Mouse (Mus musculus) CH12.LX (cell line): ENCODE results near the gene Alg12. TPM values are rescaled to one million over a fixed set of nuclear protein-coding genes. Genes with fewer than 3 reads are reported as not detected.

Experiments used
- DNase-seq: peaks from one replicate; pipeline ENCODE4 v3.0.0-alpha.2; 2013; ENCODE audit errors: extremely low read depth
- H3K27ac ChIP-seq: 2 replicates; pipeline ENCODE4 v1.5.1; 2012; ENCODE audit warnings: low read depth, mild to moderate bottlenecking, control low read depth, moderate library complexity; ENCODE audit not compliant: insufficient read depth
- H3K27me3 ChIP-seq: replicated peaks from 2 replicates; pipeline ENCODE3; 2012; ENCODE audit warnings: inconsistent platforms
- H3K36me3 ChIP-seq, 2 experiments: replicated peaks in 1 of 2; 2 replicates each; pipeline versions ENCODE3 to v1.6.1; 2012; ENCODE audit warnings: inconsistent platforms in 1 of 2, low read length in 1 of 2, mild to moderate bottlenecking in 1 of 2, mixed read lengths in 1 of 2, moderate library complexity in 1 of 2; ENCODE audit not compliant: control insufficient read depth in 1 of 2, insufficient read depth in 1 of 2
- H3K4me1 ChIP-seq, 2 experiments: 2 replicates each; pipeline ENCODE4 v1.6.1; 2012; ENCODE audit warnings: inconsistent platforms in 1 of 2, moderate library complexity in 1 of 2; ENCODE audit not compliant: insufficient read depth in 2 of 2, control insufficient read depth in 1 of 2
- H3K4me2 ChIP-seq: 2 replicates; pipeline ENCODE4 v1.6.1; 2012; ENCODE audit warnings: low read depth, mild to moderate bottlenecking, control low read depth; ENCODE audit not compliant: poor library complexity, insufficient read depth, severe bottlenecking
- H3K4me3 ChIP-seq, 3 experiments: fragments of 150-350 bp in 1 of 3; sonication (generic) in 1 of 3; replicated peaks in 1 of 3; 2 replicates each; pipeline versions ENCODE3 to v1.5.1; 2011 to 2012; ENCODE audit warnings: low read depth in 2 of 3, low read length in 2 of 3, mild to moderate bottlenecking in 2 of 3, moderate library complexity in 2 of 3, control low read depth in 1 of 3, improper control_type of control experiment in 1 of 3, inconsistent platforms in 1 of 3, mixed read lengths in 1 of 3; ENCODE audit not compliant: poor library complexity in 1 of 3
- H3K79me2 ChIP-seq: replicated peaks from 2 replicates; pipeline ENCODE4 v1.6.1; 2012; ENCODE audit warnings: mild to moderate bottlenecking, moderate library complexity; ENCODE audit not compliant: control insufficient read depth, poor library complexity, insufficient read depth, severe bottlenecking; ENCODE audit errors: extremely low read depth
- H3K9ac ChIP-seq: 2 replicates; pipeline ENCODE4 v1.6.1; 2012; ENCODE audit warnings: low read depth, mild to moderate bottlenecking, control low read depth, moderate library complexity; ENCODE audit not compliant: insufficient read depth
- H3K9me3 ChIP-seq: replicated peaks from 2 replicates; pipeline ENCODE3; 2012; ENCODE audit warnings: low read length, inconsistent platforms, mixed read lengths
- BHLHE40 ChIP-seq: IDR thresholded peaks from 2 replicates; pipeline ENCODE4 v1.6.1; 2011; ENCODE audit warnings: mild to moderate bottlenecking, low read depth, low read length, improper control_type of control experiment
- CHD1 ChIP-seq: IDR thresholded peaks from 2 replicates; pipeline ENCODE4 v1.6.1; 2012; ENCODE audit warnings: low read depth, low read length, improper control_type of control experiment, inconsistent platforms
- CHD2 ChIP-seq: IDR thresholded peaks from 2 replicates; pipeline ENCODE4 v1.6.1; 2011; ENCODE audit warnings: low read length, improper control_type of control experiment
- E2F4 ChIP-seq: IDR thresholded peaks from 2 replicates; pipeline ENCODE4 v1.6.1; 2011; ENCODE audit warnings: low read depth, low read length, improper control_type of control experiment; ENCODE audit not compliant: insufficient replicate concordance
- EP300 ChIP-seq: IDR thresholded peaks from 2 replicates; pipeline ENCODE4 v1.6.1; 2011; ENCODE audit warnings: low read length, improper control_type of control experiment
- ETS1 ChIP-seq: conservative IDR thresholded peaks from 2 replicates; pipeline ENCODE4 v1.6.1; 2012; ENCODE audit warnings: low read depth, mild to moderate bottlenecking, inconsistent platforms, low read length, improper control_type of control experiment, moderate library complexity
- GABPA ChIP-seq: IDR thresholded peaks from 2 replicates; pipeline ENCODE4 v1.6.1; 2012; ENCODE audit warnings: low read depth, low read length, improper control_type of control experiment, inconsistent platforms; ENCODE audit not compliant: insufficient replicate concordance
- HCFC1 ChIP-seq: IDR thresholded peaks from 2 replicates; pipeline ENCODE4 v1.6.1; 2012; ENCODE audit warnings: low read depth, mild to moderate bottlenecking, inconsistent platforms, low read length, improper control_type of control experiment
- IRF4 ChIP-seq: IDR thresholded peaks from 2 replicates; pipeline ENCODE4 v1.6.1; 2014; ENCODE audit warnings: low read depth, mild to moderate bottlenecking, inconsistent platforms, low read length, improper control_type of control experiment
- KAT2A ChIP-seq: IDR thresholded peaks from 2 replicates; pipeline ENCODE4 v1.6.1; 2012; ENCODE audit warnings: low read length, improper control_type of control experiment, inconsistent platforms; ENCODE audit not compliant: insufficient replicate concordance
- MAFK ChIP-seq: IDR thresholded peaks from 2 replicates; pipeline ENCODE4 v1.6.1; 2011; ENCODE audit warnings: low read length, improper control_type of control experiment; ENCODE audit not compliant: insufficient replicate concordance
- MAX ChIP-seq: IDR thresholded peaks from 2 replicates; pipeline ENCODE4 v1.6.1; 2011; ENCODE audit warnings: low read length, improper control_type of control experiment
- MAZ ChIP-seq: IDR thresholded peaks from 2 replicates; pipeline ENCODE4 v1.6.1; 2012; ENCODE audit warnings: low read depth, mild to moderate bottlenecking, inconsistent platforms, low read length, improper control_type of control experiment, moderate library complexity
- MXI1 ChIP-seq: IDR thresholded peaks from 2 replicates; pipeline ENCODE4 v1.6.1; 2011; ENCODE audit warnings: mild to moderate bottlenecking, low read depth, low read length, improper control_type of control experiment
- MYC ChIP-seq: IDR thresholded peaks from 2 replicates; pipeline ENCODE4 v1.6.1; 2011; ENCODE audit warnings: low read depth, mild to moderate bottlenecking, improper control_type of control experiment, low read length
- RAD21 ChIP-seq: IDR thresholded peaks from 2 replicates; pipeline ENCODE4 v1.6.1; 2011; ENCODE audit warnings: low read depth, mild to moderate bottlenecking, low read length, improper control_type of control experiment, moderate library complexity
- RCOR1 ChIP-seq: conservative IDR thresholded peaks from 2 replicates; pipeline ENCODE4 v1.6.1; 2012; ENCODE audit warnings: low read depth, mild to moderate bottlenecking, inconsistent platforms, low read length, improper control_type of control experiment
- SIN3A ChIP-seq: IDR thresholded peaks from 2 replicates; pipeline ENCODE4 v1.6.1; 2012; ENCODE audit warnings: low read length, improper control_type of control experiment, inconsistent platforms
- SMC3 ChIP-seq: IDR thresholded peaks from 2 replicates; pipeline ENCODE4 v1.6.1; 2011; ENCODE audit warnings: low read depth, low read length, improper control_type of control experiment
- TBP ChIP-seq: conservative IDR thresholded peaks from 2 replicates; pipeline ENCODE4 v1.6.1; 2011; ENCODE audit warnings: low read depth, low read length, improper control_type of control experiment
- TCF12 ChIP-seq: IDR thresholded peaks from 2 replicates; pipeline ENCODE4 v1.6.1; 2014; ENCODE audit warnings: low read depth, mild to moderate bottlenecking, inconsistent platforms, low read length, improper control_type of control experiment
- UBTF ChIP-seq: IDR thresholded peaks from 2 replicates; pipeline ENCODE4 v1.6.1; 2012; ENCODE audit warnings: low read depth, mild to moderate bottlenecking, inconsistent platforms, low read length, improper control_type of control experiment, moderate library complexity
- USF1 ChIP-seq: IDR thresholded peaks from 2 replicates; pipeline ENCODE4 v1.6.1; 2014; ENCODE audit warnings: low read depth, mild to moderate bottlenecking, inconsistent platforms, low read length, improper control_type of control experiment
- USF2 ChIP-seq: conservative IDR thresholded peaks from 2 replicates; pipeline ENCODE4 v1.6.1; 2011; ENCODE audit warnings: low read depth, low read length, improper control_type of control experiment
- ZC3H11A ChIP-seq: IDR thresholded peaks from 2 replicates; pipeline ENCODE4 v1.6.1; 2012; ENCODE audit warnings: low read depth, mild to moderate bottlenecking, inconsistent platforms, low read length, improper control_type of control experiment
- ZMIZ1 ChIP-seq: IDR thresholded peaks from 2 replicates; pipeline ENCODE4 v1.6.1; 2012; ENCODE audit warnings: low read depth, mild to moderate bottlenecking, inconsistent platforms, low read length, improper control_type of control experiment
- dilution Hi-C: fragments of 300-500 bp; cut with MboI; formaldehyde crosslinking; loops from 2 replicates; pipeline ENCODE4 v1.14.3; 2020; ENCODE audit warnings: low sequenced_read_pairs; ENCODE audit not compliant: extremely low pct_unique_long_range_greater_than_20kb, extremely low pct_ligation_motif_present
- in situ Hi-C: fragments of 300-500 bp; cut with MboI; formaldehyde crosslinking; loops from 3 replicates; pipeline ENCODE4 v1.14.3; 2019; ENCODE audit warnings: low sequenced_read_pairs, low pct_ligation_motif_present, low pct_unique_long_range_greater_than_20kb, mixed read lengths
- polyA plus RNA-seq: library from polyadenylated mRNA; unstranded; fragments of >175 nt; gene quantifications from 2 replicates; pipeline ENCODE4 v1.2.1, GENCODE M21; 2012; ENCODE audit warnings: low read depth; ENCODE audit not compliant: insufficient read length
- total RNA-seq, 2 experiments: library from RNA; depleted of rRNA; stranded (reverse); fragments of 300-350 nt in 1 of 2; fragments of >200 nt in 1 of 2; gene quantifications; 2 replicates each; pipeline ENCODE4 v1.2.3; 2012 to 2014

Alg12 gene
- total and polyA plus RNA-seq, 3 experiments: 8.1 to 10.3 (median 8.5) TPM

DNA sequence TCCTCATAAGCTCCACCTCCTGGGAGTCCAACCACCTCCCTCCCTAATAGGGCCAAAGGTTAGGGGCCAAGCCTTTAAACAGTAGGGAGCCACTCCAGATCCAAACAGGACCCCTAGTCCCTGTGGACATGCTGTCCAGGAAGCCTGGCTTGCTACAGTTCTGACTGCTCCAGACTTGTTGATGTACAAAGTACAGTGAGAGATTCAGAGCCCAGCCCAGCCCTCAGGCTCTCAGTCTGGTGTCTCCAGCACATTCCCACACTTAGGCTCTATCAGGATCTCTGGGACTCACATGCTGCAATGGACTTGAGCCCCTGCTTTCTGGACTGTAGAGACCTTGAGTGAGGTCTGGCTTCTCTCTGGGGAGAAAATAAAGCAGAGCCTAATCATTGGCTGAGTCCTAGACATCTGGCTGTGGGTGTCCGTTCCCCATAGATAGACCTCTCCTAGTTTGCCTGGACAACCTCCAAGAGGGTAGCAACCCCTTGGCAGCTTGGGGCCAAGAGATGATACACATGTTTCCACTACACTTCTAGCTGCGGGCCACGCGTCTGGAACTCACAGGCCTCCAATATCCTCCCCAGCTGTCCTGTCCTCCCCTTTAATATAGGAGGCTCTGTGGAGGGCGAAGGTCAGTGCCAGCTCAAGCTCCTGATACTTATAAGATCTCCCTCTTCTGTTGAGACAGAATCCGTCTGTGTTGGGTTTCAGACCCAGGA, 49.1 kb upstream of the Alg12 start:
- dilution Hi-C loops: no loop called here
- no peak for DNase-seq

GRCm38 (mm10) chr15:88867368-88868023, 48.4 kb upstream of the Alg12 start:
- Histone ChIP-seq H3K4me3 (no peak overlapping the region), H3K4me2 (no peak overlapping the region), H3K36me3 (peaks cover 6 to 31% of the 10 kb centered on the region in 2 experiments), H3K4me1 (peaks cover 7 to 32% of the 10 kb centered on the region in 2 experiments), H3K79me2 (0 out of 2 replicates have a peak, but pooled peaks cover 3% of the 10 kb centered on the region), H3K27ac (no peak overlapping the region), H3K9ac (no peak overlapping the region), H3K9me3 (no peaks in the 10 kb centered on the region), H3K27me3 (peaks cover 7% of the 10 kb centered on the region)
- dilution Hi-C loops: no loop called here
- DNase-seq: no peak
- in situ Hi-C loops: no loop called here
- TF ChIP-seq MYC: no peak
- TF ChIP-seq E2F4: no peak
- no peak for TF ChIP-seq SIN3A
- TF ChIP-seq KAT2A: no peak
- no peak for TF ChIP-seq IRF4
- no peak for TF ChIP-seq USF1
- no peak for TF ChIP-seq ZC3H11A
- TF ChIP-seq MXI1: no peak
- no peak for TF ChIP-seq SMC3
- TF ChIP-seq ETS1: no peak
- no peak for TF ChIP-seq CHD1
- no peak for TF ChIP-seq GABPA
- no peak for TF ChIP-seq MAX
- no peak for TF ChIP-seq CHD2
- no peak for TF ChIP-seq MAZ

More for the DNA sequence above, 49.1 kb upstream of the Alg12 start:
- H3K4me3 ChIP-seq: no peak overlapping the region
- H3K79me2 ChIP-seq: 0 out of 2 replicates have a peak, but pooled peaks cover 3% of the 10 kb centered on the region
- TF ChIP-seq BHLHE40 (no peak), SIN3A (no peak), RCOR1 (no peak), ZMIZ1 (no peak), HCFC1 (no peak), SMC3 (no peak), RAD21 (no peak), CHD2 (no peak), E2F4 (no peak), EP300 (no peak), TCF12 (no peak), TBP (no peak), MYC (no peak), UBTF (no peak), MAZ (no peak), USF1 (no peak), USF2 (no peak), MAFK (no peak)
- peaks cover 7 to 32% of the 10 kb centered on the region in 2 experiments for H3K4me1 ChIP-seq
- H3K27ac ChIP-seq: no peak overlapping the region
- H3K36me3 ChIP-seq: peaks cover 6 to 31% of the 10 kb centered on the region in 2 experiments
- in situ Hi-C loops: no loop called here
- no peaks in the 10 kb centered on the region for H3K9me3 ChIP-seq
- H3K9ac ChIP-seq: no peak overlapping the region
- peaks cover 10% of the 10 kb centered on the region for H3K27me3 ChIP-seq
- H3K4me2 ChIP-seq: no peak overlapping the region
